Mouse (Mus musculus) MN1 (cell line): ENCODE results near the gene Pten.
"Not testable (repeated sequence)": the region's sequence is repeated elsewhere in the genome, so short reads cannot be mapped to it uniquely, and the experiment has no call there.

Experiments
- DNase-seq: peaks from one replicate; pipeline ENCODE4 v3.0.0-alpha.2; 2016; ENCODE audit warnings: low spot score

Pten gene

GRCm38 (mm10) chr19:32754188-32755000, 2.9 kb upstream of the Pten start:
- peak; percentile 52 for DNase-seq

GRCm38 (mm10) chr19:32755104-32755791, 2.0 kb upstream of the Pten start:
- peak; percentile 40 for DNase-seq

GRCm38 (mm10) chr19:32755792-32756635, 1.3 kb upstream of the Pten start:
- peak; percentile 99 for DNase-seq

- DNase-seq = peak; percentile 79
Observed at GRCm38 (mm10) chr19:32756636-32756899, 729 bp upstream of the Pten start.

GRCm38 (mm10) chr19:32757831-32758792, 815 bp downstream of the Pten start:
- DNase-seq = peak; percentile 66

GRCm38 (mm10) chr19:32758793-32759161, 1.5 kb downstream of the Pten start:
- DNase-seq = peak; percentile 22

GRCm38 (mm10) chr19:32759357-32760024, 2.2 kb downstream of the Pten start:
- DNase-seq = no peak

GRCm38 (mm10) chr19:32760499-32760898, 3.2 kb downstream of the Pten start:
- no peak for DNase-seq

- DNase-seq = no peak
Observed at GRCm38 (mm10) chr19:32761162-32761561, 3.9 kb downstream of the Pten start.

- no peak for DNase-seq
Observed at GRCm38 (mm10) chr19:32762493-32762892, 5.2 kb downstream of the Pten start.

- no peak for DNase-seq
Observed at GRCm38 (mm10) chr19:32778411-32778810, 21.1 kb downstream of the Pten start.

- no peak for DNase-seq
Observed at GRCm38 (mm10) chr19:32779131-32779530, 21.8 kb downstream of the Pten start.

- no peak for DNase-seq
Observed at GRCm38 (mm10) chr19:32781305-32782071, 24.2 kb downstream of the Pten start.

GRCm38 (mm10) chr19:32787388-32787787, 30.1 kb downstream of the Pten start:
- DNase-seq = not testable (repeated sequence)

- DNase-seq = not testable (repeated sequence)
Observed at GRCm38 (mm10) chr19:32788016-32788415, 30.7 kb downstream of the Pten start.

- no peak for DNase-seq
Observed at GRCm38 (mm10) chr19:32789535-32789934, 32.2 kb downstream of the Pten start.

- peak; percentile 90 for DNase-seq
Observed at GRCm38 (mm10) chr19:32792610-32793009, 35.3 kb downstream of the Pten start.

- DNase-seq = no peak
Observed at GRCm38 (mm10) chr19:32793901-32794300, 36.6 kb downstream of the Pten start.

- DNase-seq = no peak
Observed at GRCm38 (mm10) chr19:32800557-32800956, 43.3 kb downstream of the Pten start.

GRCm38 (mm10) chr19:32804703-32805102, 47.4 kb downstream of the Pten start:
- DNase-seq = no peak
